Comparison of ENCODE assay signal across 14 mouse cellular contexts in genomic region chr10:79943471-79943901, GRCm38 (mm10). TPM values are rescaled to one million over a fixed set of nuclear protein-coding genes. Genes with fewer than 3 reads are reported as not detected.
A peak's percentile ranks its signal among the peaks of the same experiment; 100 is the strongest.
DNase-seq lines count a peak whose midpoint lies in the region; ATAC-seq and TF ChIP-seq lines count a peak whose summit lies in the region.
"Had no signal": no experiment of that assay in that cellular context is flagged by ENCODE, and none has a peak within 500 bp of the region (broad histone marks: within the 10 kb centered on the region; RNA-seq: fewer than 3 reads in every experiment).

No protein-coding gene starts in this region.

- no peak overlapping the region for H3K9ac ChIP-seq in kidney, postnatal 0 days (ENCODE audit: low read depth, low read length)
- no peak overlapping the region for H3K9ac ChIP-seq in embryonic facial prominence, embryonic 13.5 days
- H3K9ac ChIP-seq in liver, embryonic 12.5 days = peak overlapping the region; percentile 47; the same call in 1 of the 2 replicates
- H3K9ac ChIP-seq: forebrain, embryonic 12.5 days had no signal

- H3K4me3 ChIP-seq in kidney, postnatal 0 days (replicated peaks; ENCODE audit: low read depth, low read length) = no peak overlapping the region
- H3K4me3 ChIP-seq in G1E (ENCODE audit: low read depth, low read length) = peak overlapping the region; percentile 48; the same call in 1 of the 2 replicates
- no peak overlapping the region for H3K4me3 ChIP-seq in embryonic facial prominence, embryonic 13.5 days
- H3K4me3 ChIP-seq in liver, embryonic 12.5 days = no peak overlapping the region
- H3K4me3 ChIP-seq: forebrain, embryonic 12.5 days had no signal

- H3K36me3 ChIP-seq in kidney, postnatal 0 days (ENCODE audit: insufficient read depth, low read length) = 0 out of 2 replicates have a peak, but pooled peaks cover under 1% of the 10 kb centered on the region
- H3K36me3 ChIP-seq in G1E (replicated peaks) = peaks cover 98% of the 10 kb centered on the region
- H3K36me3 ChIP-seq in embryonic facial prominence, embryonic 13.5 days = peaks cover 56% of the 10 kb centered on the region
- H3K36me3 ChIP-seq in liver, embryonic 12.5 days = peaks cover 39% of the 10 kb centered on the region

- DNase-seq in kidney, postnatal 0 days (ENCODE audit: low spot score) = no peak
- DNase-seq in kidney, adult 11 months = no peak
- no peak for DNase-seq in G1E (ENCODE audit: low spot score)
- DNase-seq in cerebellum, adult 9-10 months = no peak
- DNase-seq in layer of hippocampus, adult 8-10 months (ENCODE audit: low spot score in 2 of 2) = no peak
- DNase-seq: cerebellum, adult 18-20 months; embryo, embryonic 11 days; gastrocnemius, postnatal 10 days; thymus, adult 18-20 months had no signal

- no peaks in the 10 kb centered on the region for H3K9me3 ChIP-seq in kidney, postnatal 0 days (replicated peaks; ENCODE audit: low read length)
- no peaks in the 10 kb centered on the region for H3K9me3 ChIP-seq in G1E (replicated peaks)
- no peaks in the 10 kb centered on the region for H3K9me3 ChIP-seq in embryonic facial prominence, embryonic 13.5 days
- H3K9me3 ChIP-seq in liver, embryonic 12.5 days (replicated peaks) = no peaks in the 10 kb centered on the region
- H3K9me3 ChIP-seq: forebrain, embryonic 12.5 days; megakaryocyte, embryonic 14.5 days had no signal

- H3K27ac ChIP-seq in kidney, postnatal 0 days = peak overlapping the region; percentile 43
- H3K27ac ChIP-seq in embryonic facial prominence, embryonic 13.5 days = peak overlapping the region; percentile 33; the same call in 1 of the 2 replicates
- peak overlapping the region; percentile 91 for H3K27ac ChIP-seq in liver, embryonic 12.5 days
- H3K27ac ChIP-seq: forebrain, embryonic 12.5 days had no signal

- no peak overlapping the region for H3K4me2 ChIP-seq in kidney, postnatal 0 days (ENCODE audit: low read length)
- H3K4me2 ChIP-seq in embryonic facial prominence, embryonic 13.5 days = no peak overlapping the region
- H3K4me2 ChIP-seq in liver, embryonic 12.5 days = peak overlapping the region; percentile 35
- H3K4me2 ChIP-seq: forebrain, embryonic 12.5 days had no signal

- no peak for ATAC-seq in kidney, postnatal 0 days (replicated peaks; ENCODE audit: low FRiP score, low read depth)
- ATAC-seq in G1E (ENCODE audit: extremely low read depth, insufficient number of reproducible peaks, low FRiP score, poor library complexity, severe bottlenecking) = no peak
- ATAC-seq in embryonic facial prominence, embryonic 13.5 days (ENCODE audit: insufficient number of reproducible peaks, insufficient read depth, low FRiP score, low TSS enrichment, low read depth) = no peak
- no peak for ATAC-seq in liver, embryonic 12.5 days

- H3K27me3 ChIP-seq in kidney, postnatal 0 days (ENCODE audit: insufficient read depth, low read length) = no peaks in the 10 kb centered on the region
- H3K27me3 ChIP-seq in G1E (ENCODE audit: insufficient read depth, low read length) = no peaks in the 10 kb centered on the region
- H3K27me3 ChIP-seq in embryonic facial prominence, embryonic 13.5 days = no peaks in the 10 kb centered on the region
- no peaks in the 10 kb centered on the region for H3K27me3 ChIP-seq in liver, embryonic 12.5 days (replicated peaks)
- H3K27me3 ChIP-seq: forebrain, embryonic 12.5 days; megakaryocyte, embryonic 14.5 days had no signal

- peaks cover 33% of the 10 kb centered on the region; the same call in 1 of the 2 replicates for H3K4me1 ChIP-seq in kidney, postnatal 0 days (replicated peaks; ENCODE audit: insufficient read depth, low read length)
- peaks cover 96% of the 10 kb centered on the region for H3K4me1 ChIP-seq in G1E (ENCODE audit: insufficient read depth, low read depth, low read length)
- H3K4me1 ChIP-seq in embryonic facial prominence, embryonic 13.5 days = peaks cover 50% of the 10 kb centered on the region
- H3K4me1 ChIP-seq in liver, embryonic 12.5 days = peaks cover 88% of the 10 kb centered on the region

- TF ChIP-seq CTCF in kidney, postnatal 0 days (IDR thresholded peaks at IDR 0.05; ENCODE audit: low read depth) = no peak
- TF ChIP-seq CTCF in G1E (IDR thresholded peaks at IDR 0.05; ENCODE audit: low read depth, low read length) = no peak

- 61% methylated on average over 9 of the region's 9 CpGs for WGBS in kidney, postnatal 0 days
- WGBS in embryonic facial prominence, embryonic 13.5 days = 66% methylated on average over 9 of the region's 9 CpGs
- WGBS in liver, embryonic 12.5 days (ENCODE audit: insufficient replicate concordance) = 48% methylated on average over 9 of the region's 9 CpGs

RNA-seq across cellular contexts. Expression of gene Wdr18, which starts 16.5 kb away (rescaled TPM):
- 78.9 and 81.9 TPM in 2 replicates for polyA plus RNA-seq in kidney, postnatal 0 days (2015; fragmentation: Nextera tagmentation; extraction: Ambion mirVana)
- total RNA-seq in G1E (2014; fragmentation: Nextera tagmentation) (28.5 and 37.3 TPM in 2 replicates), G1E (2017) (34.4 and 34.6 TPM in 2 replicates)
- 69.0 and 69.5 TPM in 2 replicates for polyA plus RNA-seq in G1E (2012)
- 97.7 and 106 TPM in 2 replicates for polyA plus RNA-seq in embryonic facial prominence, embryonic 13.5 days (2015; fragmentation: Nextera tagmentation; extraction: Ambion mirVana)
- polyA plus RNA-seq in liver, embryonic 12.5 days (2016; fragmentation: Nextera tagmentation; extraction: Ambion mirVana) = 99.9 and 114 TPM in 2 replicates
- 10 to 100 TPM; 42.9 to 50.8 (median 48.6) TPM for total RNA-seq in layer of hippocampus, adult 8-10 months (2022)

RNA-seq across cellular contexts. Expression of gene Arid3a, which starts 16.6 kb away (rescaled TPM):
- 4.1 and 4.5 TPM in 2 replicates for polyA plus RNA-seq in kidney, postnatal 0 days (2015; fragmentation: Nextera tagmentation; extraction: Ambion mirVana)
- total RNA-seq in G1E (2014; fragmentation: Nextera tagmentation) (35.4 and 41.3 TPM in 2 replicates), G1E (2017) (32.8 and 35.1 TPM in 2 replicates)
- polyA plus RNA-seq in G1E (2012) = 164 and 202 TPM in 2 replicates
- 5.3 and 6.9 TPM in 2 replicates for polyA plus RNA-seq in embryonic facial prominence, embryonic 13.5 days (2015; fragmentation: Nextera tagmentation; extraction: Ambion mirVana)
- 5.6 and 6.4 TPM in 2 replicates for polyA plus RNA-seq in liver, embryonic 12.5 days (2016; fragmentation: Nextera tagmentation; extraction: Ambion mirVana)
- total RNA-seq in layer of hippocampus, adult 8-10 months (2022) = 10 to 100 TPM in 1 of 4 experiments, 1 to 10 TPM in 3; 6.6 to 11.8 (median 7.5) TPM

RNA-seq across cellular contexts. Expression of gene R3hdm4, which starts 22.5 kb away (rescaled TPM):
- 120 and 137 TPM in 2 replicates for polyA plus RNA-seq in kidney, postnatal 0 days (2015; fragmentation: Nextera tagmentation; extraction: Ambion mirVana)
- total RNA-seq in G1E (2014; fragmentation: Nextera tagmentation) (118 and 134 TPM in 2 replicates), G1E (2017) (35.0 and 35.8 TPM in 2 replicates)
- polyA plus RNA-seq in G1E (2012) = 185 and 203 TPM in 2 replicates
- polyA plus RNA-seq in embryonic facial prominence, embryonic 13.5 days (2015; fragmentation: Nextera tagmentation; extraction: Ambion mirVana) = 190 and 206 TPM in 2 replicates
- 67.5 and 74.1 TPM in 2 replicates for polyA plus RNA-seq in liver, embryonic 12.5 days (2016; fragmentation: Nextera tagmentation; extraction: Ambion mirVana)
- total RNA-seq in layer of hippocampus, adult 8-10 months (2022) = 100 to 1,000 TPM; 340 to 392 (median 347) TPM

RNA-seq across cellular contexts. Expression of gene Kiss1r, which starts 26.7 kb away (rescaled TPM):
- 1.6 and 1.8 TPM in 2 replicates for polyA plus RNA-seq in kidney, postnatal 0 days (2015; fragmentation: Nextera tagmentation; extraction: Ambion mirVana)
- total RNA-seq in G1E (2014; fragmentation: Nextera tagmentation) = 0.30 and 0.39 TPM in 2 replicates
- 0.33 and 0.93 TPM in 2 replicates for total RNA-seq in G1E (2017)
- 0.33 and 0.56 TPM in 2 replicates for polyA plus RNA-seq in G1E (2012)
- polyA plus RNA-seq in embryonic facial prominence, embryonic 13.5 days (2015; fragmentation: Nextera tagmentation; extraction: Ambion mirVana) = 0.98 and 1.3 TPM in 2 replicates
- 0.35 and 0.43 TPM in 2 replicates for polyA plus RNA-seq in liver, embryonic 12.5 days (2016; fragmentation: Nextera tagmentation; extraction: Ambion mirVana)
- 1 to 10 TPM; 6.3 to 8.3 (median 7.6) TPM for total RNA-seq in layer of hippocampus, adult 8-10 months (2022)

RNA-seq across cellular contexts. Expression of gene Grin3b, which starts 27.0 kb away (rescaled TPM):
- polyA plus RNA-seq in kidney, postnatal 0 days (2015; fragmentation: Nextera tagmentation; extraction: Ambion mirVana) = 0.17 and 0.20 TPM in 2 replicates
- total RNA-seq in G1E (2014; fragmentation: Nextera tagmentation) (0.60 TPM in 1 of 2 replicates, not detected in the other), G1E (2017) (0.44 TPM in 1 of 2 replicates, not detected in the other)
- 0.07 and 0.10 TPM in 2 replicates for polyA plus RNA-seq in G1E (2012)
- 0.52 and 0.83 TPM in 2 replicates for polyA plus RNA-seq in embryonic facial prominence, embryonic 13.5 days (2015; fragmentation: Nextera tagmentation; extraction: Ambion mirVana)
- polyA plus RNA-seq in liver, embryonic 12.5 days (2016; fragmentation: Nextera tagmentation; extraction: Ambion mirVana) = 0.14 TPM in 2 replicates
- total RNA-seq in layer of hippocampus, adult 8-10 months (2022) = under 1 TPM in 2 of 4 experiments, not detected in 2; 0.19 to 0.20 TPM
- polyA plus RNA-seq: small intestine, adult 2 months had no signal

Comparison
In these comparisons a context has a peak if more than half of its experiments do, and no peak if none do; other contexts are left out.
1. H3K27ac ChIP-seq: peak in every context shown above with its lines; median percentile 91 in liver, embryonic 12.5 days; 43 in kidney, postnatal 0 days; 33 in embryonic facial prominence, embryonic 13.5 days.
2. RNA of gene Arid3a, which starts 16.6 kb away (polyA plus RNA-seq): 164 to 202 TPM in G1E; 5.6 to 6.4 TPM in liver, embryonic 12.5 days, 5.3 to 6.9 TPM in embryonic facial prominence, embryonic 13.5 days and 4.1 to 4.5 TPM in kidney, postnatal 0 days; every median in the first group is over 10 times any median in the second.